Mouse (Mus musculus) midbrain, embryonic 16.5 days (tissue): ENCODE data around the gene Il17rb. TPM values are rescaled to one million over a fixed set of nuclear protein-coding genes. Genes with fewer than 3 reads are reported as not detected.

Experiments used
- ATAC-seq: fragments of 200-750 bp; cut with Nextera tagmentation; 2 replicates; pipeline ENCODE4 v1.8.0; 2017; ENCODE audit warnings: moderate TSS enrichment
- H3K27ac ChIP-seq: fragments of 300-500 bp; sonication (generic); 2 replicates; pipeline ENCODE4 v1.5.1; 2014; ENCODE audit warnings: mild to moderate bottlenecking, low read length, mixed read lengths
- H3K27me3 ChIP-seq: fragments of 300-500 bp; sonication (generic); 2 replicates; pipeline ENCODE4 v1.6.1; 2014; ENCODE audit warnings: low read depth, low read length, mixed read lengths; ENCODE audit not compliant: control insufficient read depth, insufficient read depth
- H3K36me3 ChIP-seq: fragments of 300-500 bp; sonication (generic); 2 replicates; pipeline ENCODE4 v1.6.1; 2014; ENCODE audit warnings: mild to moderate bottlenecking, low read length, moderate library complexity, mixed read lengths; ENCODE audit not compliant: control insufficient read depth, insufficient read depth
- H3K4me1 ChIP-seq: fragments of 300-500 bp; sonication (generic); 2 replicates; pipeline ENCODE4 v1.6.1; 2014; ENCODE audit warnings: mild to moderate bottlenecking, low read length, mixed read lengths; ENCODE audit not compliant: control insufficient read depth, insufficient read depth
- H3K4me2 ChIP-seq: fragments of 300-500 bp; sonication (generic); 2 replicates; pipeline ENCODE4 v1.6.1; 2014; ENCODE audit warnings: mild to moderate bottlenecking, low read length, mixed read lengths
- H3K4me3 ChIP-seq: fragments of 300-500 bp; sonication (generic); 2 replicates; pipeline ENCODE4 v1.5.1; 2014; ENCODE audit warnings: low read depth, mild to moderate bottlenecking, low read length, moderate library complexity, mixed read lengths
- H3K9ac ChIP-seq: fragments of 300-500 bp; sonication (generic); 2 replicates; pipeline ENCODE4 v1.6.1; 2014; ENCODE audit warnings: low read depth, low read length, mixed read lengths
- H3K9me3 ChIP-seq: fragments of 300-500 bp; sonication (generic); replicated peaks from 2 replicates; pipeline ENCODE4 v1.6.1; 2014; ENCODE audit warnings: mild to moderate bottlenecking, low read length, mixed read lengths; ENCODE audit not compliant: control insufficient read depth, poor library complexity, severe bottlenecking
- WGBS: fragments of 180-500 bp; shearing (Covaris S2); extraction: QIAGEN DNeasy Blood & Tissue Kit; methylation state at CpG from one replicate; pipeline ENCODE4 v1.1.7; 2014; 5-methylcytosine and 5-hydroxymethylcytosine counted together
- microRNA-seq: library from miRNA; unstranded; fragments of <30 nt; microRNA quantifications from one replicate; pipeline ENCODE4, GENCODE M21; 2017
- polyA plus RNA-seq: library from polyadenylated mRNA; unstranded; fragments of >200 nt; fragmentation: Nextera tagmentation; extraction: Ambion mirVana; gene quantifications from 2 replicates; pipeline ENCODE4 v1.2.1, GENCODE M21; 2015

Gene Il17rb
- polyA plus RNA-seq, 1 experiment from 2014 or later, result 2.4 TPM

DNA sequence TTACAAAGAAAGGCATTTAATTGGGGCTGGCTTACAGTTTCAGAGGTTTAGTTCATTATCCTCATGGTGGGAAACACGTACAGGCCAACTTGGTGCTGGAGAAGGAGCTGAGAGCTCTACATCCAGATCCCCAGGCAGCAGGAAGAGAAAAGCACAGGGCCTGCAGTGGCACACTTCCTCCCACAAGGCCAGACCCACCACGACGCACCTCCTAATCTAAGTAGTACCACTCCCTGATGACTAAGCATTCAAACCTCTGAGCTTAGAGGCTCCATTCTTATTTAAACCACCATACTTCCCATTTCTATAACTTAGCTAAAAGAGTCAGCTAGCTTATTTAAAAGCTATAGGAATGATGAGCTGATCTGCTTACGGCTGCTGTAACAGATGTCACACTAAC, 57.9 kb downstream of the Il17rb start:
- Histone ChIP-seq H3K27me3 (no peaks in the 10 kb centered on the region), H3K9me3 (no peaks in the 10 kb centered on the region), H3K36me3 (no peaks in the 10 kb centered on the region), H3K4me2 (no peak overlapping the region), H3K27ac (no peak overlapping the region), H3K9ac (no peak overlapping the region), H3K4me3 (no peak overlapping the region), H3K4me1 (no peaks in the 10 kb centered on the region)
- no peak for ATAC-seq
- WGBS, result 78% methylated on average over 4 of the region's 4 CpGs

DNA sequence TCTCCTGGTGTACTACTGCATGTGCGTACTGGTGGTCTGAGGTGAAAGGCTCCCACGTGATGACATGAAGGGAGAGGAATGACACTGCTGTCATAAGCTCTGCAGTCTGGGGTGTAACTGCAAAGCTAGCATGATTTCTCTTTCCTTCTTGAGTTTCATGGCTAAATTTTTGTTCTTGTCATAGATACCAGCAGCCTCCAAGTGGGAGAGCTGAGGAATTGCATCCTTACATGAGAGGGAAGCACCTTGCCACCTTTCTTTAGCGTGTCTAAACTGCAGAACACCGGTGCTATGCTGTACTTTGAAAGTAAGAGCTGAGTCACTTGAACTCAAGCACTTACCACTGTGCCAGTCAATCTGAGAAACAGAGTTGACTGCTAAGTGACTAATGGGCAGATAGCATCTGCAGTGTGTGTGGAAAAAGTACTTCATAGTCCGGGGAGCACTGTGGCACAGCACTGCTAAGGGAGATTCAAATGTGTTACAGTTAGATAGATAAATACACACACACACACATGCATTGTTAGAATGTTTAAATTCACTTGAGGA, 61.9 kb downstream of the Il17rb start:
- no peak overlapping the region for H3K4me2 ChIP-seq
- 80% methylated on average over 5 of the region's 5 CpGs for WGBS
- H3K9me3 ChIP-seq, result no peaks in the 10 kb centered on the region
- no peaks in the 10 kb centered on the region for H3K4me1 ChIP-seq
- H3K4me3 ChIP-seq, result no peak overlapping the region
- H3K27me3 ChIP-seq, result no peaks in the 10 kb centered on the region
- no peak overlapping the region for H3K27ac ChIP-seq
- H3K9ac ChIP-seq, result no peak overlapping the region
- no peak for ATAC-seq
- H3K36me3 ChIP-seq, result no peaks in the 10 kb centered on the region

Small RNAs within 50 kb of the gene (microRNA-seq; reads per million reads assigned to microRNA genes)
- gene Mir6947, result not detected

Other genes with a start within 250 kb of the Il17rb start
- gene Selenok, start 40.6 kb downstream of the Il17rb start, polyA plus RNA-seq, result 410 and 411 TPM in 2 replicates
- gene Actr8, start 30.6 kb downstream of the Il17rb start, polyA plus RNA-seq, result 74.0 and 80.7 TPM in 2 replicates
- gene Chdh, start 127 bp upstream of the Il17rb start, polyA plus RNA-seq, result 0.37 and 1.0 TPM in 2 replicates